Mouse (Mus musculus): Measurements from ENCODE around the gene Fto. TPM values are rescaled to one million over a fixed set of nuclear protein-coding genes. Genes with fewer than 3 reads are reported as not detected.

The Fto gene
- polyA plus RNA-seq, 1 experiment from 2014 or later, result 56.1 TPM

DNA sequence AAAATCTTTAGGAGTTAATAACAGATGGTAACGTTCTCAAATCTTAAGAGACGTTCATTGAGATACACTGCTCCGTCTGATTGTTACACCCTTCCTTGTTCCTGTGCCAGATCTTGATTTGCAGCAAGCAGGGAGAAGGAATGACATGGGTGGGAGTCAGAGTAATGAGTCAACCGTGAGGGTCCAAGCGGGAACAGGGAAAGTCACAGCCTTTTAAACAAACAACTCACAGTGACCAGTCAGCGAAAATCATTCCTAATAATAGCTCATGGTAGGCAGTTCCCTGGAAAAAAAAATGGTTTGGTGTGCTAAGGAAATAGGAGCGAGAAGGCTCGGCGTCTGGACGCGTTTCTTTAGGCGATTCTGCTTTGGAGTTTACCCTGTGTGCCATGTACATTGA, 208.9 kb downstream of the Fto start:
- peaks cover 26% of the 10 kb centered on the region for H3K4me1 ChIP-seq (replicated peaks)

DNA sequence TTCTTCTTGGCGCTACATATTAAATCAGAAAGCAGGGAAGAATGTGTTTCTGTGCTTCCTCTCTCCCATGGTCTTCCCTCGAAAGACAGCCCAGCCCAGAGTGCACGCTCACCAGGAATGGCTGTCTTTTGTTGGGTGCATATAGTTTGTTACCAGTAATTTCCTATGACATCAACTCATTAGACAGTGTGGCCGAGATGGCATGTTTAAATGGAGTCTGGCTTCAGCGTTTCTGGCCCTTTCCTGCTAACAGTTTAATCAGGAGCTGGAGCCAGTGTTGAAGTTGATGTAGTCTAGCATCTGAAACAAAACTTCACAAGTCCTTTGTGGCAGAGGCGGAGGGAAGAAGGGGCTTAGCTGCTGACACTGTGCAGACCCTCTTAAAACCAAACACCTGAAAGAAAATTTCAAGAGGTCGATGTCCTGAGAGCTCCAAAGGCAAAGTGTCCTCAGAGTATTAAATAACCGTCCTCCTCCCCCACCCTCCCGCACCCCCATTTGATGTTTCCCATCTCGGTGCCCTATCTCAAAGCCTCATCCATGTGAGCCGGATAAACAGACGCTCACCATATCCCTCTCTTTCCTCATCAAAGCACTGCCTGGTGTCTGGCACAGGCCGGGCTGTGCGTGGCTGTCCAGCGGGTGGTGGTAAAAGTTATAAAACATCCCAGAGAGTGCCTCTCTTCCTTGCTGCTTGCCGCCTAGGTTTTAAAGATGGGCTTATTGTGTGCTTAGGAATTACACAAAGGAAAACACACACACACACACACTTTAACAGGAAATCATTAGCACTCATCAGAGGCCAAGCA, 210.9 kb downstream of the Fto start:
- 53% methylated on average over 16 of the region's 16 CpGs for WGBS
- Histone ChIP-seq H3K9me3 (replicated peaks) (no peaks in the 10 kb centered on the region), H3K9ac (no peak overlapping the region), H3K27ac (no peak overlapping the region), H3K27me3 (no peaks in the 10 kb centered on the region), H3K4me2 (no peak overlapping the region), H3K4me3 (no peak overlapping the region), H3K4me1 (replicated peaks) (peaks cover 24% of the 10 kb centered on the region), H3K36me3 (no peaks in the 10 kb centered on the region)
- ATAC-seq (replicated peaks; ENCODE audit: insufficient number of reproducible peaks, insufficient read depth, low FRiP score, low read depth), result no peak

More for the DNA sequence above, 208.9 kb downstream of the Fto start:
- H3K27me3 ChIP-seq, result no peaks in the 10 kb centered on the region
- H3K36me3 ChIP-seq, result no peaks in the 10 kb centered on the region
- no peaks in the 10 kb centered on the region for H3K9me3 ChIP-seq (replicated peaks)
- ATAC-seq (replicated peaks; ENCODE audit: insufficient number of reproducible peaks, insufficient read depth, low FRiP score, low read depth), result 0 out of 2 replicates have a peak, but pooled peaks have one; percentile 22
- H3K4me2 ChIP-seq, result no peak overlapping the region
- no peak overlapping the region for H3K4me3 ChIP-seq
- 39% methylated on average over 12 of the region's 12 CpGs for WGBS
- H3K27ac ChIP-seq, result no peak overlapping the region
- no peak overlapping the region for H3K9ac ChIP-seq

DNA sequence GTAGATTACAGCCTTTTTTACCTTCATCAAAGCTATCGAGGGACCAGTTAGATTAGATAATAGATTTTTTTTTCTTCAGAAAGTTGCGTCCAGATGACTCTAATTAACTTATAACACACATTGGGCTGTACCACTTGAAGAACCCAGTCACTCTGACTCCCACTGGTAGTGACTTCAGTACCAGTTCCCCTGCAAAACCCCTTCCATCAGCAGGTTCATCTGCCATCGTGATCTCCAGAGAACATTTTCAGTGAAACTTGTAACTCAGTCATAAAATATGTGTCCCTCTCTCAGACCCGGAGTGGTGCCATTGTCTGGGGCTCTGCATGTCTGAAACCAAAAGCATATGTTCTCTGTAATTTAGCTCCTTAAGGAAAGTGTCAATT, 211.5 kb downstream of the Fto start:
- no peak for ATAC-seq (replicated peaks; ENCODE audit: insufficient number of reproducible peaks, insufficient read depth, low FRiP score, low read depth)
- no peaks in the 10 kb centered on the region for H3K36me3 ChIP-seq
- no peak overlapping the region for H3K4me2 ChIP-seq
- WGBS, result 41% methylated on average over 4 of the region's 4 CpGs
- no peaks in the 10 kb centered on the region for H3K9me3 ChIP-seq (replicated peaks)
- no peak overlapping the region for H3K9ac ChIP-seq
- H3K4me1 ChIP-seq (replicated peaks), result peaks cover 28% of the 10 kb centered on the region
- no peak overlapping the region for H3K4me3 ChIP-seq
- no peaks in the 10 kb centered on the region for H3K27me3 ChIP-seq
- no peak overlapping the region for H3K27ac ChIP-seq

DNA sequence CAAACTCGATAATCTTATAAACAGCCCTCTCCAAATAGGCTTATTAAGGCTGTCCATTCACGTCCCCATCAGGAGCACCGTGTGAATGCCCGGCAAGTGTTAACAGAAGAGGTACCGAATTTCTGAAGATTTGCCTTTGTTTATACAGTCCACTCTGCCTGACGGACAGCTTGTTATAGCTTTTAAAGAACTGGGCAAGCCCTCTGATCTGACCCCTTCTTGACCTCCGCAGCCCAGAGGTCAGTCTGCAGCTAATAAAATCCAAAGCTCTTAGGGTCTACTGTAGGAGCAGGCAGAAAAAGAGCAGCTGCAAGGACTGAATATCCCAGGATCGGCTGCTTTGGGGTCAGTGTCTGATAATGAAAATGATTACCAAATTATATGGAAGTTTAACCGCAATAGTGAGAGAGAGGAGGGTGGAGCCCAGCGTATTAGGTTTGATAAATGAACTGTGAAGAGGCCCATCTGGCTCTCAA, 212.1 kb downstream of the Fto start:
- no peaks in the 10 kb centered on the region for H3K27me3 ChIP-seq
- peaks cover 28% of the 10 kb centered on the region for H3K4me1 ChIP-seq (replicated peaks)
- WGBS, result 47% methylated on average over 10 of the region's 10 CpGs
- no peak overlapping the region for H3K9ac ChIP-seq
- no peak overlapping the region for H3K27ac ChIP-seq
- ATAC-seq (replicated peaks; ENCODE audit: insufficient number of reproducible peaks, insufficient read depth, low FRiP score, low read depth), result no peak
- H3K4me3 ChIP-seq, result no peak overlapping the region
- H3K9me3 ChIP-seq (replicated peaks), result no peaks in the 10 kb centered on the region
- no peaks in the 10 kb centered on the region for H3K36me3 ChIP-seq
- no peak overlapping the region for H3K4me2 ChIP-seq

DNA sequence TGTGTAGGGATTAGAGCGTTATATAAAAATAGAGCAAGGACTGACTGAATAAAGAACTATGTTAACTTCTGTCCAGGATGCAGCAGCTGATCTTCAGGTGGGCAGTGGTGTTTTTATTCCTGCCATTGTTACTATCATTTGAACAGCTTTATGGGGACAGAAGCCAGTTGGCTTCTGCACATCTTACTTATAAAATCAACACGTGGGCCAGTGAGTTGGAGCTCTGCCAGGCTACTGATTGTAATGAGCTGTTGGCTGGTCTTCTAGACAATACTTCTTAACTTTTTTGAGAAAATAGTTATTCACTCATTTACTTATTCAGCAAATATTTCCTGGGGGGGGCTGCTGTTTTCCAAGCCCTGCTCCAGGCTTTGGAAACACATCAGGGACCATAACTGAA, 215.6 kb downstream of the Fto start:
- H3K27me3 ChIP-seq, result no peaks in the 10 kb centered on the region
- H3K4me2 ChIP-seq, result no peak overlapping the region
- H3K4me1 ChIP-seq (replicated peaks), result peaks cover 12% of the 10 kb centered on the region
- no peak for ATAC-seq (replicated peaks; ENCODE audit: insufficient number of reproducible peaks, insufficient read depth, low FRiP score, low read depth)
- 44% methylated on average over 2 of the region's 2 CpGs for WGBS
- no peak overlapping the region for H3K27ac ChIP-seq
- H3K9me3 ChIP-seq (replicated peaks), result no peaks in the 10 kb centered on the region
- no peak overlapping the region for H3K9ac ChIP-seq
- no peak overlapping the region for H3K4me3 ChIP-seq
- H3K36me3 ChIP-seq, result no peaks in the 10 kb centered on the region

DNA sequence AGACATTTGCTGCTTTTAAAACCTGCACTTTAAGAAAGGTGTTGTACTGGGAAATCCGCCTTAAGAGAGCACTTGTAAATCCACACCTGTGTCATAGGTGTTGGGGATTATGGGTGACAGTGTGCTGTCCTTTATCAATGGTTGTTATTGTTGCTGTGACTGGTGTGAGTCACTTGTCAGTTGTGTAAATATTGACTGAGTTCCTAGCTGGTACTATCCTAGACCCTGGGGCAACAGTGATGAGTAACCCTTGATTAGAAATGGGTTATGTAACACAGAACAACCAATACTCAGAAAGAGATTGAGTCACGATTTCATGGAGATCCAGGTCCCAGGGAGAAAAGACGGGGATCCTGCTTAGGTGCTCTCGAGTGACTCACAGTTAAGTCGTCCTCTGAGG, 216.4 kb downstream of the Fto start:
- H3K9ac ChIP-seq, result no peak overlapping the region
- 81% methylated on average over 5 of the region's 5 CpGs for WGBS
- no peak overlapping the region for H3K4me3 ChIP-seq
- no peaks in the 10 kb centered on the region for H3K27me3 ChIP-seq
- H3K36me3 ChIP-seq, result no peaks in the 10 kb centered on the region
- no peak overlapping the region for H3K4me2 ChIP-seq
- H3K9me3 ChIP-seq (replicated peaks), result no peaks in the 10 kb centered on the region
- peaks cover 12% of the 10 kb centered on the region for H3K4me1 ChIP-seq (replicated peaks)
- no peak overlapping the region for H3K27ac ChIP-seq
- no peak for ATAC-seq (replicated peaks; ENCODE audit: insufficient number of reproducible peaks, insufficient read depth, low FRiP score, low read depth)

DNA sequence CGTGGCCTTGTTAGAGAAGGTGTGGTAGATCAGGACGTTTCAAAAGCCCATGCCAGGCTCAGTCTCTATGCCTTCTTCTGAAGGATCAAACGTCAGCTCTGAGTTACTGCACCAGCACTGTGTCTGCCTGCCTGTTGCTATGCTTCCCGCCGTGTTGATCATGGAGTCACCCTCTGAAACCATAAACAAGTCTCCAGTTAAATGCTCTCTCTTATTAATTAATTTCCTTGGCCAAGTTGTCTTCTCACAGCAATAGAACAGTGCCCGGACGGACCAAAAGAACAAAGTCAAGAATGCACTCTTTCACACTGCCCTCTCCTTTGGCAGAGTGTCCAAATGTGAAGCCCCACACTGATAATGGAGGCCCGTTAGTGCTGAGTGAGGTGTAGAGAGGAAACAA, 217.3 kb downstream of the Fto start:
- H3K27me3 ChIP-seq, result no peaks in the 10 kb centered on the region
- WGBS, result 77% methylated on average over 8 of the region's 8 CpGs
- ATAC-seq (replicated peaks; ENCODE audit: insufficient number of reproducible peaks, insufficient read depth, low FRiP score, low read depth), result no peak

DNA sequence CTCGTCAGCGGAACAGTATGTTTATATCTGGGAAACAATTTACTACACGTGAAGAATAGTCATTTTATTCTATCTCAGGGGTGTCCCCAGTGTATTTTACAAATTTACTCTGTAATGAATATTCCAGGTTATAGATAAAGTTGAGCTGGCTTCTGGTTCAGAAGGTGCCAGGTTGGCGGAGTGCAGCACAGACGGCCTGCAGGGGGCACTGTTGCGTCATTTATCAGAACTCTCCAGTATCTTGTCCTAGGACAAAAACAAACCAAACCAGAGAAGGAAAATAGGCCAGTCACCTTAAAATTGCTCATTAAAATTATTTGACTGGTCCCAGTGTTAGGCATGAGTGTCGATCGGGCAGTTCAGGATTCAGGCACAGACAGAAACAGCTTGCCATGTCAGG, 218.6 kb downstream of the Fto start:
- H3K4me3 ChIP-seq, result no peak overlapping the region
- H3K27me3 ChIP-seq, result no peaks in the 10 kb centered on the region
- WGBS, result 26% methylated on average over 8 of the region's 8 CpGs
- no peak overlapping the region for H3K27ac ChIP-seq
- H3K9me3 ChIP-seq (replicated peaks), result no peaks in the 10 kb centered on the region
- H3K4me2 ChIP-seq, result no peak overlapping the region
- no peak overlapping the region for H3K9ac ChIP-seq
- H3K36me3 ChIP-seq, result no peaks in the 10 kb centered on the region
- ATAC-seq (replicated peaks; ENCODE audit: insufficient number of reproducible peaks, insufficient read depth, low FRiP score, low read depth), result no peak
- peaks cover 10% of the 10 kb centered on the region for H3K4me1 ChIP-seq (replicated peaks)

More for the DNA sequence above, 217.3 kb downstream of the Fto start:
- Histone ChIP-seq H3K4me2 (no peak overlapping the region), H3K9ac (no peak overlapping the region), H3K4me1 (replicated peaks) (peaks cover 10% of the 10 kb centered on the region), H3K4me3 (no peak overlapping the region), H3K36me3 (no peaks in the 10 kb centered on the region), H3K27ac (no peak overlapping the region), H3K9me3 (replicated peaks) (no peaks in the 10 kb centered on the region)

DNA sequence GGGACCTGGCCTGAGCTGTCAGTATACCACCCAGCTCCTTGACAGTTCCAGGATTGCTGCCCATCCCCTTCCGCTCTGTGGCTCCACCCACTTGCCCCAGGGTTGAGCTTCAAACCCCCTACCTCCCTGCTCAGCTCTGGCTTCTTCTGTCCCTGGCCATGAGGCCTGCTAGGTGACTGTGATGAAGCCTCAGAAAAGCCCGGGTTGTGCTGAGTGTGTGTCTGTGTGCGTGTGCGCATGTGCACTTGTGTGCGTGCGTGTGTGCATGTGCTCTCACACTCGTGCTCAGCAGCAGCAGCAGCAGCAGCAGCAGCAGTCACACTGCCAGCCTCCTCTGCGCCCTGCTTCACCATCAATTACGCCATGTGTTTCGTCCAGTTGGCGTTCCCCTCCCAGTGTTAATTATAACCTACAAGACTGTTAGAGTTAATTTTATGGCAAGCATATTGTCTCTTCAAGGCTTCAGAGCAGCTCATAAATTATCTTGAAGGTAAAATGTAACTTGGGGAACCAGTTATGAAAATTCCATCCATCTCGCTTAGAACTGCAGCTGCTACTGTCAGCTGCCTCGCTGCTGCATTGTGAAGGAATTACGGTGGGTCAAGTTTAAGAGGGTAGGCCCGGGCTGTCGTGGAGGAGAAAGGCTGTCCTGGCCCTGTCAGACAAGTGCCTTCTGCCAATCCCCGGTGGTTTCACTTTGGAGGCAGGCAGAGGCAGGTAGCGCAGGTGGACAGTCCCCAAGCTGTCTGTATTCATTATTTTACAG, 219.5 kb downstream of the Fto start:
- WGBS, result 82% methylated on average over 18 of the region's 18 CpGs
- no peaks in the 10 kb centered on the region for H3K9me3 ChIP-seq (replicated peaks)
- no peak for ATAC-seq (replicated peaks; ENCODE audit: insufficient number of reproducible peaks, insufficient read depth, low FRiP score, low read depth)
- no peak overlapping the region for H3K4me3 ChIP-seq
- no peak overlapping the region for H3K9ac ChIP-seq
- H3K4me2 ChIP-seq, result no peak overlapping the region
- H3K27me3 ChIP-seq, result no peaks in the 10 kb centered on the region
- peaks cover 10% of the 10 kb centered on the region for H3K4me1 ChIP-seq (replicated peaks)
- no peaks in the 10 kb centered on the region for H3K36me3 ChIP-seq
- H3K27ac ChIP-seq, result no peak overlapping the region

DNA sequence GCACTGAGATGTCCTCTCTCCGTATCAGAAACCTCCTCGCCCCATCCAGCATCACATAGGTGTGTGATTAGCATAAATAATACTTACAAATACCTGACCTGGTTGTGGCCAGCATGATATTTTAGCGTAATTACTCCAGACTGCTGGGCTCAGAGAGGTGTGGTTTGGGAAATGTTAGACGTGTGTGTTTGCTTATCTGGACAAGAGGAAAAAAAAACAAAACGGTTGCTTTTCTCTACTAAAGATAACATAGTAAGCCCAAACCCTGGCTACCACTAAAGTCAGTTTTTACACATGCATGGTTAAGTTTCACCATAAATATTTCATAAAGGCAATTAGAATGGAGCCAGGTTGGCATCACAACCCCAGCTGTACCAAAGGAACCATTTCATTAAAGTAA, 221.4 kb downstream of the Fto start:
- WGBS, result 60% methylated on average over 5 of the region's 5 CpGs
- ATAC-seq (replicated peaks; ENCODE audit: insufficient number of reproducible peaks, insufficient read depth, low FRiP score, low read depth), result no peak
- no peak overlapping the region for H3K4me2 ChIP-seq

DNA sequence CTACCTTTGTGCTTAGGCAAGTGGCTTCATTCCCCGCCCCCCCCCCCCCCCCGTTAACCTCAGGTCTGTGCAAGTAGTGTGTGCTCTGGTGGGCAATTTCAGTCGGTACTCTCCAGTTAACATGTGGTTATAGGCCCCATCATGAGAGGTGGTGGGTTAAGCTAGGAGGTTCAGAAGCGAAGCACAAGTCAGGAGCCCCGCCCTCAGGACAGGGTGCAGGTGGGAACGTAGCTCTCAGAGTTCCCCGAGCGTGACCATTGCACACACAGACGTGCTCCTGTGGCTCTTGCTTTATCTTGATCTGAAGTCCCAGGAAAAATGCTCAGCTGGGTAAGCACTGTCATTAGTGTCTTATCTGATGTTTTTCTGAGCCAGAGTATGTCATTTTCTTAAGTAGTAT, 224.8 kb downstream of the Fto start:
- H3K4me1 ChIP-seq (replicated peaks), result 0 out of 2 replicates have a peak, but pooled peaks cover 4% of the 10 kb centered on the region
- no peak for ATAC-seq (replicated peaks; ENCODE audit: insufficient number of reproducible peaks, insufficient read depth, low FRiP score, low read depth)
- H3K27me3 ChIP-seq, result no peaks in the 10 kb centered on the region
- H3K27ac ChIP-seq, result no peak overlapping the region
- H3K4me3 ChIP-seq, result no peak overlapping the region
- WGBS, result 79% methylated on average over 9 of the region's 9 CpGs
- no peak overlapping the region for H3K9ac ChIP-seq
- H3K4me2 ChIP-seq, result no peak overlapping the region
- H3K9me3 ChIP-seq (replicated peaks), result no peaks in the 10 kb centered on the region
- H3K36me3 ChIP-seq, result no peaks in the 10 kb centered on the region

More for the DNA sequence above, 221.4 kb downstream of the Fto start:
- Histone ChIP-seq H3K27me3 (no peaks in the 10 kb centered on the region), H3K4me3 (no peak overlapping the region), H3K4me1 (replicated peaks) (no peaks in the 10 kb centered on the region), H3K9ac (no peak overlapping the region), H3K36me3 (no peaks in the 10 kb centered on the region), H3K9me3 (replicated peaks) (no peaks in the 10 kb centered on the region), H3K27ac (no peak overlapping the region)

All from heart, embryonic 15.5 days (tissue).